Mouse (Mus musculus) small intestine, adult 2 months (tissue): ENCODE measurements around the gene Zswim2.
"Not testable (repeated sequence)": the region's sequence is repeated elsewhere in the genome, so short reads cannot be mapped to it uniquely, and the experiment has no call there.

ENCODE experiments used
- CTCF ChIP-seq: fragments of 200-500 bp; IDR thresholded peaks from 2 replicates; pipeline ENCODE4 v1.5.1; 2012; ENCODE audit warnings: low read depth, mild to moderate bottlenecking, control low read depth, inconsistent platforms, low read length, moderate library complexity, mixed read lengths; ENCODE audit not compliant: insufficient replicate concordance, insufficient read length; ENCODE audit errors: extremely low read depth
- POLR2A ChIP-seq: fragments of 200-500 bp; IDR thresholded peaks from 2 replicates; pipeline ENCODE4 v1.6.1; 2012; ENCODE audit warnings: low read depth, mild to moderate bottlenecking, control low read depth, inconsistent platforms, low read length, moderate library complexity

DNA sequence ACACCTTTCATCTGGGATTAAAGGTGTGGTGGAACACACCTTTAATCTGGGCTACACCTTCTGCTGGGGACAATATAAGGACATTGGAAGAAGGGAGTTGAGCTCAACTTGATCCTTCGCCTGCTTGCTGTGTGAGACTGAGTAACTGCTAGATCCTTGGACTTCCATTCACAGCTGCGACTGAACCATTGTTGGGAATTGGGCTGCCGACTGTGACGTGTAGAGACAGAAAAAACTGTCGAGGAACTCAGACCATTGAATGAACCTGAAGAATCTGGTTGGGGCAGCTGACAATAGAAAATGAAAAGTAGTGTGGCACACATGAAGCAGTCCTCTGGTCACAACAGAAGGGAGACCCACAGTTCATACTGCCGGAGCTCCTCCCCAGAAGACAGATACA, 26.0 kb upstream of the Zswim2 start, which contains the start of gene Gm13695:
- not testable (repeated sequence) for TF ChIP-seq CTCF, POLR2A
